Mouse (Mus musculus) CD4-positive, CD25-positive, alpha-beta regulatory T cell, adult 2 months (primary cell): ENCODE data around the gene Hmgn3.

Experiments
- DNase-seq: peaks from one replicate; pipeline ENCODE4 v3.0.0-alpha.2; 2012; ENCODE audit warnings: low read depth, low spot score

Hmgn3 gene

DNA sequence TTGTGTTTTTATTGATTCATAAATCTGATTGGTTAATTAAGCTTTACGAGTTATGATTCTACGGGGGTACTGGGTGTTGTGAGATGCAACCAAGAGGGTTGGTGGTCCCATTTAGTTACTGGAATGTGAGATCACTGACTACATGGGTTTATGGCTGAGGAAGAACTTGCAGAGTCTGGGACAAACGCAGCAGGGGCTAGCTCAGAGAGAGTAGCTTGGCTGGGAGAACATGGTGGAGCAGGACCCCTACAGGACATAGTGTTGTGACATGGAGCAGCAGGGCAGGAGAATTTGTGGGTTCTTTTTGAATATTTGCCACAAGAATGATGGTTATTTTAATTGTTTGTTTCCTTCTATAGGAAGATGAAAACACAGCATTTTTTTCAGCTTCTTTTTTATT lies 45.7 kb downstream of the Hmgn3 start:
- DNase-seq: no peak

DNA sequence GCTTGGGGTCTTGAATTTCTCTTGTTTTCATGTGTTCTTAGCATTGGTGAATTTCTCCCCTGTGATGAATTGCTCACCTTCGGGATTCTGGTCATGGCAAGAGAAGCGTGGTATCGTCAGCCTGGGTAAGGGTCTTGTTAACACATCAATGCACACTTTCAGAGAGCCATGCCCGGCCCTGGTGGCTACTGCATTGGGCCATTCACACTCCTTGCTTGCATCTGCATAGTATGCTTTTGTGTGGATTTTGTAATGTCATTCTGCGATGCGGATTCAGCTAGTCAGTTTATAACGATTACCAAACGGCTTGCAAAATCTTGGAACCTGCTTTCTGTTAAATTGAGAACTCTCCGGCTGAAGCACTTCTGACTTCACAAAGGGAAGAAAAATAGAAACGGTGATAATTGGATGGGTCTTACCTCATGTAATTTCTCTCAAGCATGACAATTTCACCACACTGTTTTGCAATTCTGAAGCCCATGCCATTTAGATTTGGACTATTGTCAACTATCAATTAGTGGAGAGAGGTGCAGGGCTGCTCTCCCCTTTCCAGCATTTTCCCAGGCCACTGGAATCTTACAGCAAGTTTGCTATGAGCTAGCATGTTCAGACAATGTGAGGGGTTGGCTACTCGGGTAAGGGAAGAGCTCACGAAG lies 47.7 kb downstream of the Hmgn3 start:
- no peak for DNase-seq

DNA sequence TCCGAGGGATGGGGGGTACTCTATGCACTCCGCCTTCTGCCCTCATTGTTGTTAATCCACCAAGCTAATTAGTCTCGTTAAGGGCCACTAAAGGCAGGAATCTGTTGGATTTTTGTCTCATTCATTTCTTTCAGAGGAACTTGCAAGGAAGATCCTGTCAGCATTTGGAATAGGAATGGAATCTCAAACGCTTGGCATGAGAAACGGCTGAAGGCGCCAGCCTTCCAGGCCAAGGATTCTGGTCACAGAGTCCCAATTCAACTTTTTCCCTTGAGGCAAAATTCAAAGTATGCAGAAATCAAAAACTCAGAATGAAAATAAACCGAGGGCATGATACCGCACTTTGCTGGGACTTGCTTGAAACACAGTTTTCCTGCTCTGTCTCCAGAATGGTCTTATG lies 48.7 kb downstream of the Hmgn3 start:
- DNase-seq: no peak

DNA sequence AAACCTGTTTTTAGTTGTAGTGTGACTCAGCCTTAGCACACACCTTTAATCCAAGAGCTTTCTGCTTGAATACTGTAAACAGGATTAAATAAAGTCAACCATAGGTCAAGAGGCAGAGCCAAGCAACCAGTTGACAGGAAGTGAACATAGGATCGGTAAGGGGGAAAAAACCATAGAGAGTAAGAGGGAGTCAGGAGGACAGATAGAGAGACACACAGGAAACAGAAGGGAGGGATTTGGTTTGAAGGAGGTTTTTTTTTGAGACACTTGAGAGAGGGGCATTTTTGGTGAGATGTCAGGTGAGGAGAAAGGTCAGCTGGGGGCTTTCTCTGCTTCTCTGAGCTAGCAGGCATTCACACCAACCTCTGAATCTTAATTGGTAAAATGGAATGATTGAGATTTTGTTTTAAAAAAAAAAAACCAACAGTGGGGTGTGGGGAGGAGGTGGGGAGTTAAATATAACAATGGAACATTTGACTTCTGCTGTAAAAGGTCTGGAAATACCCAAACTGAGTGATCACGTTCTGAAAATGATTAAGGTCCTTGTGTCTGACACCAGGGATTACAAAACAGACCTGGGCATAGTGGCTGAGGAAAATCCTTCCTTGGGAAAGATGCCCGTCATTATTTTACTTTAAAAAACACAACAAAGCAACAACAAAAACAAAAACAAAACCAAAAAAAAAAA lies 51.7 kb downstream of the Hmgn3 start:
- no peak for DNase-seq

DNA sequence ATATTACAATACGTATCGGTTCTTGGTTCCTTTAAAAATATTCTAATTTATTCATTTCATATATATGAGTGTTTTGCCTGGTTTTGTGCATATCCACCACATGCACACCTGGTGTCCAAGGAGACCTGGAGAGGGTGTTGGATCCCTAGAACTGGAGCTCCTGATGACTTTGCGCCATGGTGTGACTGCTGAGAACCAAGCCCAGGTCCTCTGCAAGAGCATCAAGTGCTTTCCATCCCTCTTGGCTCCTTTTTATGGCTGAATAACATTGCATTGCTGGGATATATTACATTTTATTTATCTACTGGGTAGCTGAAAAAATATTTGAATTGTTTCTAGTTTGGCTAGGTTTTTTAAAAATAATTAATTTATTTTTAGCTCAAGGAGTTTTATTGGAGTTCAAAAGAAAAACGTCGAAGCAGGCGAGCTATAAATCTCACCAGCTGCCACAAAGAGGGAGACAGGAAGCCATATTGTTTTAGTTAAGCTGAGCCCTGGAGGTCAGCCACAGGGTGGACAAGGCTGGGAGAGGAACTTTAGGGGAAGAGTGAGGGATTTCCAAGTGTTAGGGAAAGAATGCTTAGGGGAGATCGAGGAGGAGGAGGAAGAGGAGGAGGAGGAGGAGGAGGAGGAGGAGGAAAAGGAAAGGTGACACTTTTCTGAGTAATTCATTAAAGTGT lies 62.6 kb downstream of the Hmgn3 start:
- DNase-seq: no peak

DNA sequence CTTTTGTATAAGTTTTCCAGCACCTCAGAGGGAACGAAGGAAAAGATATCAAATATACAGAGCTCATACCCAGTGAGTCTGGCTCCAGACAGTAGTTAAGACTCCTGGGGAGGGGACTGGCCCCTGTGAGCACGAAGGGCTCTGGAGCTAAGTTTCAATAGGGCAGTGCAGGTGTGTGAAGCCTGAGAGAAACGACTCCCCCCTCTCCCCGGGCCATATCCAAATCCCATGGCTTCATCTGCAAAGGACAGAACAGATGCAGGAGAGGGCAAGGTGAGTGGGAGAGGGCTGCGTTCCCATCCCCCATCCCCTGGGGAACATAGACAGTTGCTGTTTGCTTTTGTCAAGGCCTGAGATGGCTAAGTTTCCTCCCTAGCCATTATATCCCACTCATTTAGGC lies 63.4 kb downstream of the Hmgn3 start:
- DNase-seq: no peak

DNA sequence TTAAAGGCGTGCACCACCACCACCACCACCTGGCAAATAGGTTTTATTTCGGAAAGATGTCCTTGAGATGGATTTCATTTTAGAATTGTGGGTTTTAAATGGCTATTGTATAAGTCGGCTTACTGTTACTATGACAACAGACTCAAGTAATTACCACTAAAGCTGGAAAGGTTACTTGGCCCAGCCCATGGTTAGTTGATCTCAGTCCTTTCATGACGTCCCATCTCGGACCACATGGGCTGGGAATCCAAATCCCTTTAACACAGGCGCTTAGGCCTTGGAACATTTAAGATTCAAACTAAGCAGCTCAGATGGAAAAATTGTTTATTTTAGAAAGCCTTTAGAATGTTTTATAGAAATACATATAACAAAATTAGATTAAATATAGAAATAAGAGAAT lies 64.2 kb downstream of the Hmgn3 start:
- DNase-seq: no peak

DNA sequence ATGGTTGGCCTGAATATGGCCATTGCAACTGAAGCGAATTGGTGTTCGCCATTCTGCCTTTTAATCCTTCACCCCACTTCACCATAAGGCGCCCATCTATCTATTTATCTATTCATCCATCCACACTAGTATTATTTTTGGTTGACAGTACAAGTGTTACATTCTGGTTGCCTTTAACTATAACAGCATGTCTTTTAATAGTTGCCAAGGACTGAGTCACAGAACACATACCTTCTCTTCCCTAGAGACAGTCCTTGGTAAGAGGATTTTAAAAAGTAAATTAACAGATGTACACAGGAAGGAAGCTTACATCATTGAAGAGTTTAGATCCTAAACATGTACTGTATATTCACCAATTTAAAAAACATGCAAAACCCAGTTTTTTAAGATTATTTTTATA lies 66.8 kb downstream of the Hmgn3 start:
- no peak for DNase-seq

DNA sequence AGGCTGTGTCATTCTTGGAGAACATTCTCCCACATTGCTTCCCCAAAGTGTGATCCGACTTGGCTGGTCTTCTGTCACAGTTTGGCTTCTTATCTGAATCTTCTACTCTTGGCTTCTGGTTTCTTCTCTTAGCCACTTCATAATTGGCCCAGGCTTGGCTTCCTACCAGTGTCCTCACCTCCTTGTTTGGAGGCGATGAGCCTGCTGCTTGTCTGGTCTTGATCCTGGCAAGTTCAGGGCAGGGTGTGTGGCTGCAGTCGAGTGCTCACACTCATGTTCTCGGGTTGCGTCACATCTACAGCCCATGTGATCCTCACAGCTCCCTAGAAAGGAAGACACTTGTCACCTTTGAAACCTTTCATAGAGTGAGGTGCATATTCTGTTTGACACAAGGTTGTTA lies 78.2 kb downstream of the Hmgn3 start:
- DNase-seq: no peak

DNA sequence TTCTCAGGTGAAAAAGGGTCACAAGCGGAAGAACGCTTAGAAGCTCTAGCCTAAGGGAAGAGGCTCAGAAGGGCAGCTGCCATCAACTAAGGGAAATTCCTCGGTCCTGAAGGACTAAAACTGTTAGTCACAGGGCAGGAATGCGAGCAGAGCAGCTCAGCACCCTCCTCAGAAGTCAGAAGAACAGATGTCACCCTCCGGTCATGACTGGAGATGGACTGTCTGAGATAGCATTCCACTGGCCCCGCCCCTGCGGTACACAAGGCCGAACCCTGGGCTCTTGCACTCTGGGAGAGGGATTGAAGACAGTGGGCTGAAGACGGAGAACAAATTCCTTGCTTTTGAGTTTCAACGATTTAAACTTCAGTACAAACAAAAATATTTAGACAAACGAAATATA lies 85.2 kb downstream of the Hmgn3 start:
- DNase-seq: no peak
